Mouse (Mus musculus): ENCODE measurements around the gene Acyp2.
A peak's percentile ranks its signal among the peaks of the same experiment; 100 is the strongest.

The Acyp2 gene

DNA sequence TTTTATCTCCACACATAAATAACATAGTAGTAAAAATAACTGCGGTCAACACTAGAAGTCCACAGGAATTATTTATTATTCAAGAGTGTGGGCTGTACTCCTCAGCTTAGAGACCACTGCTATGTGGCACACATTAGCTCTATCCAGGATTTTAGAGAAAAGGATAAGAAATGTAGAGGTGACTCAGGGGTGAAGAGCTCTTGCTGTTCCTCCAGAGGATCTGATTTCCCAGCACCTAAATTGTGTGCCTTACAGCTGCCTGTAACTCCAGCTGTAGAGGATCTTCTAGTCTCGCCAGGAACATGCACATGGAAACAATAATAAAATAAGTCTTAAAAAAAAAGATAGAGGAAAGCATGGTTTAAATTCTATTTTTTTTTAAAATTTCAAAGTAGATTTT, 70.5 kb downstream of the Acyp2 start:
- no peak for DNase-seq

DNA sequence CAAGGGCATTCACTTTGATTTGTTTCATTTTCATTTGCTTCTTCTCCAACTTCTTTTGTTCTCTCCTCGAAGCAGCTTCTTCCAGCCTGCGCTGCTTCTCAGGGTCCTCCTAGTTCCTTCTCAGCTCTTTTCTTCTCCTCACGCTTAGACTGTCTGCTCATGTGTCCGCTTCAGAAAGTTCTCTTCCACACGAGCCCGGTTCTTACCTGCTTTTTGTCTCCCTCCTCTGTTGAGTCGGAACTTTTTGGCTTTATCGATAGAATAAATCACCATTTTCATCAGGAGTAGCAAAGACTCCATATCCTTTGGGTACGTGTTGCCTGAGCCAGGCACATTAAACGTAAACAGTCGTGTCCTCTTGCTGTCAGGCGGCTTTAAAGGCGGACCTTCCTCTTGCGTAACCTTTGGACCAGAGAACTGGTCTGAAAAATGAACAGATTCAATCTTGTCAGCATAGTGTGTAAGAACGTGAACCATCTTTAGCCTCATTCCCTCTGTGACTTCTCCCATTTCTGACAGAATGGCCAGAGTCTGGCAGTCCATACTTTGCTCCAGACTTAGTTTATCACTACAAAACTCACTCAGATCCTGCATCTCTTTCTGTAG, 76.5 kb downstream of the Acyp2 start:
- no peak for DNase-seq

DNA sequence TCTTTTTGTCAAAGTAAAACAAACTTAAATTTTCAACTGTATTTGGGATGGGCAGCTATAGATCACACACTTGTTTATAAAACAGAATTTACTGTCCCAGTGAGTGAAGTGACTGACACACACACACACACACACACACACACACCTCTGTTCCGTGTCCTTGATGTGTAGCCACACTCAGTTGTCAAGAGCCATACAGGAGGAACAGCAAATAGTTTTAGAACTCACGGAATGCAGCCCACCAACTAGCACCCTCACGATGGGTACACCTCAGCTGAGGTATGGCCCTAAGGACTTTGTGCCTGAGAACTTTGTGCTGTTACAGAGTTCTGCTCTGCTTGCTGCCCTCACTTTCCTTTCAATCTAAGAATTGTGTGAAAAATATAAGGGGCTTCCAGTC, 78.8 kb downstream of the Acyp2 start:
- no peak for DNase-seq

DNA sequence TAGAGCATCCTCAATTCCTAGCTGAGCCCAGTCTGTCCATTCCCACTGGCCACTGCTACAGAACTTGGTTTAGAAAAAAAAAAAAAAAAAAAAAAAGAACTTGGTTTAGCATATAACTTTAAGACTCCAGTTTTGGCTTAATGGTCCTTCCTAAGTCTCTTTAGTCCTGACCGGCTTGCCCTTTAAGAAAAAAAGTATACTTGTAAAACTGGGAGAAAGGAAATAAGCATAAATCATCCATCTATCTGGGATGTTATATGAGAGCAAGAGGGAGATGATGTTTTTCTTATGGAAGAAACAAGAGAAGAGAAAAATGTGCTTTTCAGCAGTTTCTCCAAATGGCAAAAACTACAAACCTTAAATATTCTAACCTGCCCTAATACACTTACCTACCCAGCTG, 89.2 kb downstream of the Acyp2 start:
- DNase-seq, result no peak

DNA sequence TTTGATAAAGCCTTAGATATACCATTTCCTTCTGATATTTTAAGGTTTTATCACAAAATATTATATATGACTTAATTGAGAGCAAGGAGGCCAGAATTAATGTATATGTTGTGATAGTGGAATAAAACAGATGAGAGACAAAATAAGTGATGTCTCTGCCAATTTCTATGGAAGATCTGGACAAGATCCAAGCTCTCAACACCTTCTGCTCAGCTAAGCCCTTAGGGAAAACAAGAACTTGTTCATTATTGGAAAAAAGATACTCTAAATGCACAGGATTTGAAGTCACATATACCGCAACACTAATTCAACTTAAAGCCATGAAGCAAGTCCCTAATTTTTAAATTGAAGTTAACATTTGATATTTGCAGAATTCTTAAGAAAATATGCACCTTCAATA, 96.0 kb downstream of the Acyp2 start:
- peak in 1 of 2 experiments; percentile 41 for DNase-seq

DNA sequence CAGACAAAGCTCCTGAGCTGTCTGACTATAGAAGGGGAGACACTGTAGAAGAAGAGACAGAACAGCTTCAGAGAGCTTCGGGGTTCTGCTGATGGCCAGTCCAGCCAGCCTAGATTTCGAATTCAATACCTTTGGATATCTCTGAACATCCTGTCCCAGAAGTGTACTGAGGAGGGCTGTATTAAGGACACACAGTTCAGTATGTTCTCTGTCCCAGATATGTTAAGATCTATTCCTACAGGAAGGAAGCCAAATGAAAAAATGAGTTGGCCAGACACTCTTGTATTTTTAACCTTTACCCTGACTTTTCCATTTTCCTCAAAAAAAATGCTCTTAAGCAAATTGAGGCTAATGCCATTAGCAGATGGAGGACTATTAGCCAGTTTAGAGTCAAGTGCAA, 132.3 kb downstream of the Acyp2 start:
- DNase-seq, result no peak

DNA sequence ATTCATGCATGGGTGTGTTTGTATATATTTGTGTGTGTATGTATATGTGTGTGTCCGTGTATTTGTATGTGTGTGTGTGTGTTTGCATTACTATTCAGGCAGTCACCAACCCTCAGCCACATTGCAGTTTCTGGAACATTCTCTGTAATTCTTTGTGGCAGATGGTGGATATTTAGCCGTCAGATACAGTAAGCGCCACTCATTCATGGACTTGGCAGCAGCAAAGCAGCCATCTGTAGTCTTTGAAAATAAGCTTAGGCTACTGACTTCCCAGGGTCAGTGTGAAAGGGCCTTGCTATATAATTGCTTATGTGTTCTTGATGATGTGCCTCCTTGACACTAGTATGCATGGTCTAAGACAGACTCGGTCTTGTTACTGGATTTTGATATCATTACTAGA, 141.2 kb downstream of the Acyp2 start:
- peak; percentile 75 to 77 for DNase-seq

DNA sequence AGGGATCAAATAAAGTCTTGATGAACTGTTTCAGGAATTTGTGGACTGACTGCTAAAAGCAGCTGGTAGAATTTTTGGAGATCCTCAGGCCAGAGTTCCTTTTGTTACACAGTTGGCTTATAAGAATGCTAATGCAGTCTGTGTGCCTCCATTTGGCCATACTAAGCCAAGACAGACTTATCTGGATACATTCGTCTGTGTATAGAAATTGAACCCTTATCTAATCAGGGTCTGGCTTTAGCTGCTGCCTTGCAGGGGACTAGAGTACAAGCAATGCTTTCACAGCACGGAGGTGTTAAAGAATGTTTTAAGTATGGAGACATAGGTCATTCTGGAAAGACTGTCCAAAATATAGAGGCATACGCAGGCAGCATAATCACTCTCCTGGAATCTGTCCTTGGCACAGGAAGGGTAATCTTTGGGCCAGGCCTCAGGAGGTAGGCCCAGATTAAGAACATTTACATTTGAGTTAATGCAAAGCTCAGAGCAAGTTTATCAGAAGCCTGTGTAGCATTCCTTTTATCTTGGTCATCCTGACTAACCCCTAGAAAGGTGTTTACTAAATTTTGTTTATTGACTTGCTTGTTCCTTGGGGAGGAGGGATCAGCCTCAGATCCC, 150.5 kb downstream of the Acyp2 start:
- no peak for DNase-seq

DNA sequence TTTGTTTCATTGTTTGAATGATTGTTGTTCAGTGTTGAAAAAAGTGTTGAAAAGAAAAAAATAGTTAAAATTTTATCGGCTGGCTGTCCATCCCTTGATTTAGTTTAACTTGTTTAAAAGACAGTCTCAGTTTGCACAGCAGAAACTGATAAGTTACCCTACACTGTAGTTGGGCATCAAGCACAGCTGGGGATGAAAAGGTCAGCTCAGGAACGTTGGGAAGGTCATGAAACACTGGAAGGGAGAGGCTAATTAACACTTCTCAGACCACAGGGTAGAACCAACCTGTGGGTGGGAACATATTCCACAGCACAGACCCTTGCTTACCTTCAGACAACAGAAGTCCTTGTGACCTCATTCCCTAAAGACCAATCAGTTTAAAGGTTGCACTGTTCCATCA, 152.2 kb downstream of the Acyp2 start:
- DNase-seq, result no peak

DNA sequence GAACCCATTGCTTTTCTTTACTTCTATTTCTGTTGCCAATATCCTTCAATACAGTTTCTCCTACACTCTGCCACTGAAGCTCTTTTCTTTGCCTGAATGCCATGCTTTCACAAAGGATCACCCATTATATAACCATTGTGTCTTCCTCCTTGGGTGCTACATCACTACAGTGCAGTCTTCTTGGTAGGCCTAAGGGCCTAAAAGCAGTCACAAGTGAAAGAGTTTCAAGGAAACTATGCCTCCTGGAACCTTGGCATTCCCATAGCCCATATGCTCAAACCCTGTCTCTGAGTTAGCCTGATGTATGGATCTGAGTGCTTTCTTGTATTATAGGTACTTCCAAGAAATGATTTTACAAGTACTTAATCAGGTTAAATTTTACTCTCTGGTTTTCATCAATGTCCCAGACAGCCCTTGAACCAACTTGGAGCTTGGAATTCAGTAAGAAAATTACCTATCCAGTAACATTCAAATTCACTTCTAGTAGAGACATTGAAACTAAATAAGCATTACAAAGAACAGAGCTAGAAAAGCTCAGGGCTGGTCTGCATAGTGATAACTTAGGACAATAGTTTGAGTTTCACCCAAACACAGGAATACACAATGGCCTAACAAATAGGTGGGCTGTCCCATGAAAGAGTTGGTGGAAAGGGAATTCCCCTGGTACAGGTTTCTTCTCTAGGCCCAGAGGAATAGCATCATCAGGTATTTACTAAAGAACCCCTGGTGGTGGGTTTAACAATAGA, 157.7 kb downstream of the Acyp2 start:
- no peak for DNase-seq

DNA sequence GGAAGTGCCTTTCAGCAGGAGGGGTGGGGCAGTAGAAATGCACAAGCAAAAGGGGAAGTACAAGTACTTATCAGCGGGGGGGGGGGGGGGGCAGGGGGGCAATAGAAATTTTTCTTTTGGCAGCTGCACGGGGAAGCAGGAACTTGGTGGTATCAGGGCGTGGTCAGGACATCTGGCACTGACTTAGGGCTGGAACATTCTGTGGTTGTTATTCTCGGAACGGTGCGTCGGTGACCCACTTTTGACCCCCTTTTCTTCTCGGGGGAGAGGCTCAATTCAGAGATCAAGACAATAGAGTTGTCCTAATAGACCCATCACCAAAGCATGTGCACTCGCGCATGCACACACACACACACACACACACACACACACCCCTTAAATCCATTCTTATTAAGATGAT, 161.2 kb downstream of the Acyp2 start:
- DNase-seq, result no peak

DNA sequence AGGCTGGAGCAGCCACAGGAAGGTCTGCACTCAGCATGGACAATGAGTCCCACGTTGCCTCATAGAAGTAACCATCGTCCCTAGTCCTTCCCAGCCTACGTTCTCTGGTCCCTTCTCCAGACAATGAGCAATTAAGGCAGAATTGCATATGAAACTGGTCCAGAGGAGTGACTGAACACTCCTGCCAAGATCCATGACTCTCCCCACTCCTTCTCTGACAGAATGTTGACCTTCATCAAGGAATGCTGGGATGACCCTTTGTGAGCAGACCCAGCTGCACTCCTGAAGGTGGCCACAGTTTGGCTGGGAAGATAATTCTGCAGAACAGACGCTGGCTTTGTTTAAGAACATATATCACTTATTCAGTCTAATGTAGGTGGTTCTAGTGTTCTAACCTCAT, 166.1 kb downstream of the Acyp2 start:
- DNase-seq, result no peak

DNA sequence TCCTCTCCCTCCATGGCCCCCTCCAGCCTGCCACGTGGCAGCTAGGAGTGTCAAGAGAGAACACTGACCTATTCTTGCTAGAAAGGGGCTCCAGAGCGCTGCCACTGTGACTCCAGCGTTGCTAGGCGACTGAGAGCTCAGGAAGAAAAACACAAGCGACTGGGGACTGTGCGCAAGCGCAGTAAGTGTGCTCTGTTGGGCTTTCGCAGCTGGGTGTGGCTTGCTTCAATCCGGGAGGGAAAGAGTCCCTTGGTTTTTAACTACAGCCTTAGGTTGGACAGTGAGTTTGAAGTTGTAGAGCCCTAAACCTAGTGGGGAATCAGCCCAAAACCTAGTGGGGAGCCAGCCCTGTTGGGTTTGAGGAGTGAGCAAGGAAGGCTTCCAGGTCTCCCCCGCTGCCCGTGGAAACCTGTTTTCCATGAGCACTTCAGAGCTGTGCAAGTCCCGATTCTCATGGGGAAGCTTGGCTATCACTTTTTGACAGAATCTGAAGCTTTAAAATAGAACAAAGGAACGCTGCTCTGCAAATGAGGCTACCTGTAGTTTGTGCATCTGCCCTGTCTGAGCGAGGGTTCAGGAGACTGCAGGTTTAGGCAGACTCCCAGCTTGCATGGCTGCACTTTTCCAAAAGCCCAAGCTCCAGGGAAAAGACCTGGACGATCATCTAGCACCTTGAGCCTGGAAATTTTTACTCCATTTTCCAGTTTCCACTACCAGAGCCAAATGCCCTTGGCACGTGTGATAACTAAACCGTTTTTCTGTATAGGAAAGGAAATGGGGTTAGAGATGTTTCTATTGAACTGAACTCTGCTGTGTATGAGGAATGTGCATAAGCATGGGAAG, 177.4 kb downstream of the Acyp2 start, which contains the start of gene 4930505A04Rik:
TSS of gene 4930505A04Rik (minus strand) at position 77 of the 843 bp plus-strand sequence.
- peak; percentile 86 to 93 for DNase-seq

DNA sequence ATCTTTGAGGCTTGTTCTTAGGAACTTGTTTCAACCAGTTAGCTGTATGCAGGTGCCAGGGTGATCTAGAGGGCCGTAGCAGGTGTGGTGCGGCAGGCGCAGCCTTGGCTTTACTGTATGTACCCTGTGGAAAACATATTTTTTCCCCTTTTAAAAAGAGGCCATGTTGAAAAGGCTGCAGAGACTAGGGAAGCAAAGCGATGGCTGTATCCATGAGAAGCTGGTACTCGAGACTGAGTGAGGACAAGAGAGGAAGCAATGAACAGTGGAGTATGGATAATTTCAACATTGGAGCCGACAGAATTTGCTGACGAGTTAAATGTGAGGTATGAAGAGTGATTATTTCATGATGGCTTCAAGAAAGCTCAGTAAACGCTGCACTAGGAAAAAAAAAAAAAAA, 178.2 kb downstream of the Acyp2 start:
- peak in 1 of 2 experiments; percentile 11 for DNase-seq
